Comparison of ENCODE assay signal across 16 mouse cellular contexts in genomic region chr12:28780180-28780579, GRCm38 (mm10).
"Had no signal": no experiment of that assay in that cellular context is flagged by ENCODE, and none has a peak within 500 bp of the region (broad histone marks: within the 10 kb centered on the region; RNA-seq: fewer than 3 reads in every experiment).

No protein-coding gene starts in this region.

- H3K27me3 ChIP-seq: kidney, embryonic 15.5 days; liver, embryonic 12.5 days; midbrain, embryonic 12.5 days; stomach, embryonic 15.5 days had no signal

- H3K27ac ChIP-seq: kidney, embryonic 15.5 days; liver, embryonic 12.5 days; midbrain, embryonic 12.5 days; stomach, embryonic 15.5 days had no signal

- H3K9me3 ChIP-seq: kidney, embryonic 15.5 days; liver, embryonic 12.5 days; midbrain, embryonic 12.5 days; stomach, embryonic 15.5 days had no signal

- DNase-seq: kidney, adult 2 months; kidney, postnatal 14 days; layer of hippocampus, adult 9-11 months; layer of hippocampus, postnatal 36 days; lung, embryonic 14.5 days; lung, postnatal 10 days; lung, postnatal 4 days; retina, postnatal 1 day; right cerebral cortex, postnatal 4 days; spleen, adult 18-20 months; thymus, postnatal 4 days had no signal

- H3K9ac ChIP-seq: kidney, embryonic 15.5 days; liver, embryonic 12.5 days; lung, embryonic 14.5 days; midbrain, embryonic 12.5 days; stomach, embryonic 15.5 days had no signal

- H3K36me3 ChIP-seq: kidney, embryonic 15.5 days; liver, embryonic 12.5 days; midbrain, embryonic 12.5 days; stomach, embryonic 15.5 days had no signal

- H3K4me3 ChIP-seq: kidney, embryonic 15.5 days; liver, embryonic 12.5 days; midbrain, embryonic 12.5 days; stomach, embryonic 15.5 days had no signal

- ATAC-seq: intestine, embryonic 16.5 days; liver, embryonic 12.5 days had no signal

- H3K4me1 ChIP-seq: stomach, embryonic 15.5 days had no signal

- H3K4me2 ChIP-seq: kidney, embryonic 15.5 days; liver, embryonic 12.5 days; lung, embryonic 14.5 days; midbrain, embryonic 12.5 days; stomach, embryonic 15.5 days had no signal
